Mouse (Mus musculus): ENCODE data around the gene Ndufs8. TPM values are rescaled to one million over a fixed set of nuclear protein-coding genes. Genes with fewer than 3 reads are reported as not detected.

The Ndufs8 gene
- total RNA-seq, 2 experiments from 2014 or later, result 409 to 436 TPM

Other genes starting within 250 kb of the Ndufs8 start
- gene Lrp5, start 226.2 kb downstream of the Ndufs8 start, total RNA-seq (2021), result 100 to 1,000 TPM in 1 of 2 experiments, 10 to 100 TPM in 1; 87.0 to 104 TPM
- gene 1810055G02Rik, start 204.5 kb downstream of the Ndufs8 start, total RNA-seq (2021), result 10 to 100 TPM; 20.9 to 45.9 TPM
- 10 to 100 TPM; 42.2 to 55.8 TPM for gene Kmt5b, start 145.4 kb downstream of the Ndufs8 start, total RNA-seq (2021)
- gene Chka, start 61.0 kb downstream of the Ndufs8 start, total RNA-seq (2021), result 10 to 100 TPM; 46.6 to 53.1 TPM
- gene Tcirg1, start 5.6 kb downstream of the Ndufs8 start, total RNA-seq (2021), result 10 to 100 TPM; 40.7 to 52.9 TPM
- gene Aldh3b1, start 17.0 kb upstream of the Ndufs8 start, total RNA-seq (2021), result 10 to 100 TPM; 50.9 to 71.0 TPM
- 10 to 100 TPM; 42.5 to 47.5 TPM for gene Unc93b1, start 22.4 kb upstream of the Ndufs8 start, total RNA-seq (2021)
- under 1 TPM; 0.63 to 0.76 TPM for gene Aldh3b3, start 45.9 kb upstream of the Ndufs8 start, total RNA-seq (2021)
- gene Aldh3b2, start 59.6 kb upstream of the Ndufs8 start, total RNA-seq (2021), result 10 to 100 TPM in 1 of 2 experiments, 1 to 10 TPM in 1; 8.9 to 11.2 TPM
- 10 to 100 TPM; 32.0 to 33.3 TPM for gene Acy3, start 73.8 kb upstream of the Ndufs8 start, total RNA-seq (2021)
- gene Tbx10, start 80.0 kb upstream of the Ndufs8 start, total RNA-seq (2021), result not detected
- 10 to 100 TPM; 39.4 to 40.5 TPM for gene Nudt8, start 87.8 kb upstream of the Ndufs8 start, total RNA-seq (2021)
- gene Gm49405, start 87.9 kb upstream of the Ndufs8 start, total RNA-seq (2021), result 1 to 10 TPM in 1 of 2 experiments, under 1 TPM in 1; 0.72 to 1.9 TPM
- 1 to 10 TPM; 1.3 to 3.0 TPM for gene Doc2g, start 90.5 kb upstream of the Ndufs8 start, total RNA-seq (2021)
- 100 to 1,000 TPM; 683 to 759 TPM for gene Ndufv1, start 100.0 kb upstream of the Ndufs8 start, total RNA-seq (2021)
- gene Gstp1, start 125.2 kb upstream of the Ndufs8 start, total RNA-seq (2021), result 100 to 1,000 TPM; 270 to 316 TPM
- gene Gstp2, start 133.2 kb upstream of the Ndufs8 start, total RNA-seq (2021), result 10 to 100 TPM; 34.9 to 50.2 TPM
- gene Gstp3, start 146.8 kb upstream of the Ndufs8 start, total RNA-seq (2021), result 10 to 100 TPM; 42.6 to 90.1 TPM
- under 1 TPM in 1 of 2 experiments, not detected in 1; 0.63 TPM for gene Cabp2, start 168.8 kb upstream of the Ndufs8 start, total RNA-seq (2021)
- 10 to 100 TPM; 56.3 to 64.1 TPM for gene Cdk2ap2, start 184.4 kb upstream of the Ndufs8 start, total RNA-seq (2021)
- gene Pitpnm1, start 187.2 kb upstream of the Ndufs8 start, total RNA-seq (2021), result 10 to 100 TPM; 59.7 to 75.1 TPM
- gene Aip, start 213.1 kb upstream of the Ndufs8 start, total RNA-seq (2021), result 10 to 100 TPM; 71.5 to 73.4 TPM
- not detected for gene Gpr152, start 227.0 kb upstream of the Ndufs8 start, total RNA-seq (2021)
- gene Cabp4, start 231.3 kb upstream of the Ndufs8 start, total RNA-seq (2021), result 1 to 10 TPM in 1 of 2 experiments, under 1 TPM in 1; 0.69 to 1.9 TPM
- 100 to 1,000 TPM; 185 to 193 TPM for gene Coro1b, start 235.8 kb upstream of the Ndufs8 start, total RNA-seq (2021)
- 10 to 100 TPM; 11.5 to 14.0 TPM for gene Ptprcap, start 240.8 kb upstream of the Ndufs8 start, total RNA-seq (2021)